23 mouse cellular contexts compared by ENCODE assay signal in genomic region chr14:49337011-49337410, GRCm38 (mm10).
"Had no signal": no experiment of that assay in that cellular context is flagged by ENCODE, and none has a peak within 500 bp of the region (broad histone marks: within the 10 kb centered on the region; RNA-seq: fewer than 3 reads in every experiment).

No protein-coding gene starts in this region.

- H3K4me2 ChIP-seq: intestine, embryonic 15.5 days; limb, embryonic 13.5 days; liver, embryonic 12.5 days; liver, embryonic 15.5 days; lung, embryonic 15.5 days; midbrain, embryonic 13.5 days had no signal

- ATAC-seq: intestine, embryonic 15.5 days; liver, embryonic 12.5 days; midbrain, embryonic 13.5 days; midbrain, embryonic 16.5 days had no signal

- H3K4me1 ChIP-seq: intestine, embryonic 15.5 days; limb, embryonic 10.5 days; limb, embryonic 13.5 days; liver, embryonic 12.5 days; liver, embryonic 15.5 days; lung, embryonic 15.5 days; megakaryocyte, embryonic 14.5 days; midbrain, embryonic 10.5 days; midbrain, embryonic 13.5 days had no signal

- H3K36me3 ChIP-seq: intestine, embryonic 15.5 days; limb, embryonic 10.5 days; limb, embryonic 13.5 days; liver, embryonic 12.5 days; liver, embryonic 15.5 days; lung, embryonic 15.5 days; midbrain, embryonic 10.5 days; midbrain, embryonic 13.5 days had no signal

- H3K9ac ChIP-seq: intestine, embryonic 15.5 days; limb, embryonic 13.5 days; liver, embryonic 12.5 days; liver, embryonic 15.5 days; lung, embryonic 15.5 days; midbrain, embryonic 13.5 days had no signal

- H3K9me3 ChIP-seq: intestine, embryonic 15.5 days; limb, embryonic 10.5 days; limb, embryonic 13.5 days; liver, embryonic 12.5 days; liver, embryonic 15.5 days; lung, embryonic 15.5 days; midbrain, embryonic 10.5 days; midbrain, embryonic 13.5 days had no signal

- DNase-seq: liver; lung, adult 18-20 months; lung, postnatal 10 days; lung, postnatal 36 days; right cerebral cortex, adult 18-20 months; right cerebral cortex, postnatal 14 days; right cerebral cortex, postnatal 4 days; thymus, adult 2 months; thymus, postnatal 14 days; thymus, postnatal 4 days had no signal

- H3K4me3 ChIP-seq: intestine, embryonic 15.5 days; limb, embryonic 10.5 days; limb, embryonic 13.5 days; liver, embryonic 12.5 days; liver, embryonic 15.5 days; lung, embryonic 15.5 days; midbrain, embryonic 10.5 days; midbrain, embryonic 13.5 days; myocyte had no signal

- H3K27ac ChIP-seq: intestine, embryonic 15.5 days; kidney, postnatal 0 days; limb, embryonic 10.5 days; limb, embryonic 13.5 days; liver, embryonic 12.5 days; liver, embryonic 15.5 days; lung, embryonic 15.5 days; midbrain, embryonic 10.5 days; midbrain, embryonic 13.5 days; stomach, postnatal 0 days had no signal

- H3K27me3 ChIP-seq: intestine, embryonic 15.5 days; limb, embryonic 13.5 days; liver, embryonic 12.5 days; liver, embryonic 15.5 days; lung, embryonic 15.5 days; megakaryocyte, embryonic 14.5 days; midbrain, embryonic 13.5 days had no signal
